Mouse (Mus musculus): ENCODE results near the gene Zfp568.
"Not testable (repeated sequence)": the region's sequence is repeated elsewhere in the genome, so short reads cannot be mapped to it uniquely, and the experiment has no call there.

The Zfp568 gene

GRCm38 (mm10) chr7:29983690-29984380, at the start of gene Zfp568:
TSS of gene Zfp568 (plus strand) at chr7:29983955.
- peak; percentile 93 to 95 for DNase-seq

GRCm38 (mm10) chr7:29938856-29939255, 44.9 kb upstream of the Zfp568 start:
- no peak for DNase-seq

- no peak for DNase-seq
These were observed 42.7 kb upstream of the Zfp568 start for GRCm38 (mm10) chr7:29941027-29941426.

GRCm38 (mm10) chr7:29942740-29943139, 41.0 kb upstream of the Zfp568 start:
- DNase-seq, result no peak

GRCm38 (mm10) chr7:29943720-29944119, 40.0 kb upstream of the Zfp568 start:
- no peak for DNase-seq

- no peak for DNase-seq
These were observed 39.6 kb upstream of the Zfp568 start for GRCm38 (mm10) chr7:29944201-29944600.

GRCm38 (mm10) chr7:29953086-29953485, 30.7 kb upstream of the Zfp568 start:
- no peak for DNase-seq

GRCm38 (mm10) chr7:29953513-29954401, 30.0 kb upstream of the Zfp568 start, which contains the start of gene Zfp74:
TSS of gene Zfp74 (minus strand) at chr7:29954089.
- peak; percentile 86 to 87 for DNase-seq

GRCm38 (mm10) chr7:29954731-29955130, 29.0 kb upstream of the Zfp568 start:
- peak; percentile 15 to 59 for DNase-seq

- no peak for DNase-seq
These were observed 27.5 kb upstream of the Zfp568 start for GRCm38 (mm10) chr7:29956257-29956656.

GRCm38 (mm10) chr7:29958125-29958724, 25.5 kb upstream of the Zfp568 start:
- no peak for DNase-seq

GRCm38 (mm10) chr7:29959004-29959403, 24.8 kb upstream of the Zfp568 start:
- no peak for DNase-seq

- DNase-seq, result not testable (repeated sequence)
These were observed 18.5 kb upstream of the Zfp568 start for GRCm38 (mm10) chr7:29965115-29965810.

- DNase-seq, result no peak
These were observed 13.1 kb upstream of the Zfp568 start for GRCm38 (mm10) chr7:29970686-29971085.

- no peak for DNase-seq
These were observed 3.0 kb upstream of the Zfp568 start for GRCm38 (mm10) chr7:29980761-29981160.

- peak in 1 of 2 experiments; percentile 9 for DNase-seq
These were observed 2.3 kb upstream of the Zfp568 start for GRCm38 (mm10) chr7:29981455-29981854.

- no peak for DNase-seq
These were observed 1.9 kb upstream of the Zfp568 start for GRCm38 (mm10) chr7:29981860-29982259.

- DNase-seq, result no peak
These were observed 1.4 kb upstream of the Zfp568 start for GRCm38 (mm10) chr7:29982341-29982740.

GRCm38 (mm10) chr7:29982931-29983330, 824 bp upstream of the Zfp568 start:
- DNase-seq, result peak in 1 of 2 experiments; percentile 26

GRCm38 (mm10) chr7:29983340-29983689, 440 bp upstream of the Zfp568 start:
- DNase-seq, result no peak

GRCm38 (mm10) chr7:29986101-29986500, 2.3 kb downstream of the Zfp568 start:
- no peak for DNase-seq

- no peak for DNase-seq
These were observed 3.8 kb downstream of the Zfp568 start for GRCm38 (mm10) chr7:29987551-29987950.

- no peak for DNase-seq
These were observed 5.3 kb downstream of the Zfp568 start for GRCm38 (mm10) chr7:29989031-29989430.
